Mouse (Mus musculus): ENCODE data around the gene Sept7. TPM values are rescaled to one million over a fixed set of nuclear protein-coding genes. Genes with fewer than 3 reads are reported as not detected.
"Not testable (repeated sequence)": the region's sequence is repeated elsewhere in the genome, so short reads cannot be mapped to it uniquely, and the experiment has no call there.

The Sept7 gene
- polyA plus RNA-seq, 1 experiment from 2014 or later, result 266 TPM

GRCm38 (mm10) chr9:25271902-25272301 is 19.7 kb downstream of the Sept7 start:
- no peaks in the 10 kb centered on the region for H3K27me3 ChIP-seq (ENCODE audit: control insufficient read depth, insufficient read depth, low read length)
- WGBS, result 94% methylated on average over 2 of the region's 2 CpGs
- no peaks in the 10 kb centered on the region for H3K4me1 ChIP-seq (ENCODE audit: control insufficient read depth, insufficient read depth, low read length)
- H3K27ac ChIP-seq (ENCODE audit: low read length), result no peak overlapping the region
- no peak overlapping the region for H3K4me2 ChIP-seq (ENCODE audit: low read depth, low read length)
- ATAC-seq (ENCODE audit: insufficient read depth, low FRiP score), result no peak
- no peak overlapping the region for H3K4me3 ChIP-seq (replicated peaks; ENCODE audit: low read length)
- no peaks in the 10 kb centered on the region for H3K9me3 ChIP-seq (replicated peaks; ENCODE audit: control insufficient read depth, low read length)
- no peak overlapping the region for H3K9ac ChIP-seq (ENCODE audit: low read length)
- H3K36me3 ChIP-seq (ENCODE audit: control insufficient read depth, insufficient read depth, low read length), result peaks cover 10% of the 10 kb centered on the region; the same call in 1 of the 2 replicates

- no peak overlapping the region for H3K4me2 ChIP-seq (ENCODE audit: low read depth, low read length)
- no peaks in the 10 kb centered on the region for H3K4me1 ChIP-seq (ENCODE audit: control insufficient read depth, insufficient read depth, low read length)
- no peaks in the 10 kb centered on the region for H3K9me3 ChIP-seq (replicated peaks; ENCODE audit: control insufficient read depth, low read length)
- no peak for ATAC-seq (ENCODE audit: insufficient read depth, low FRiP score)
- peaks cover 7% of the 10 kb centered on the region; the same call in 1 of the 2 replicates for H3K36me3 ChIP-seq (ENCODE audit: control insufficient read depth, insufficient read depth, low read length)
- no peaks in the 10 kb centered on the region for H3K27me3 ChIP-seq (ENCODE audit: control insufficient read depth, insufficient read depth, low read length)
- H3K27ac ChIP-seq (ENCODE audit: low read length), result no peak overlapping the region
- WGBS, result 91% methylated on average over 1 of the region's 1 CpGs
- no peak overlapping the region for H3K9ac ChIP-seq (ENCODE audit: low read length)
- no peak overlapping the region for H3K4me3 ChIP-seq (replicated peaks; ENCODE audit: low read length)
These were observed 37.6 kb downstream of the Sept7 start for GRCm38 (mm10) chr9:25289796-25290195.

- H3K36me3 ChIP-seq (ENCODE audit: control insufficient read depth, insufficient read depth, low read length), result peaks cover 12% of the 10 kb centered on the region; the same call in 1 of the 2 replicates
- H3K27me3 ChIP-seq (ENCODE audit: control insufficient read depth, insufficient read depth, low read length), result no peaks in the 10 kb centered on the region
- H3K4me2 ChIP-seq (ENCODE audit: low read depth, low read length), result no peak overlapping the region
- H3K9me3 ChIP-seq (replicated peaks; ENCODE audit: control insufficient read depth, low read length), result no peaks in the 10 kb centered on the region
- 65% methylated on average over 1 of the region's 1 CpGs for WGBS
- no peak overlapping the region for H3K27ac ChIP-seq (ENCODE audit: low read length)
- no peak overlapping the region for H3K9ac ChIP-seq (ENCODE audit: low read length)
- ATAC-seq (ENCODE audit: insufficient read depth, low FRiP score), result no peak
- no peaks in the 10 kb centered on the region for H3K4me1 ChIP-seq (ENCODE audit: control insufficient read depth, insufficient read depth, low read length)
- no peak overlapping the region for H3K4me3 ChIP-seq (replicated peaks; ENCODE audit: low read length)
These were observed 57.4 kb downstream of the Sept7 start for GRCm38 (mm10) chr9:25309505-25310182.

GRCm38 (mm10) chr9:25314304-25314703 is 62.1 kb downstream of the Sept7 start:
- Histone ChIP-seq H3K36me3 (ENCODE audit: control insufficient read depth, insufficient read depth, low read length) (0 out of 2 replicates have a peak, but pooled peaks cover 3% of the 10 kb centered on the region), H3K4me3 (replicated peaks; ENCODE audit: low read length) (no peak overlapping the region), H3K4me2 (ENCODE audit: low read depth, low read length) (no peak overlapping the region), H3K9me3 (replicated peaks; ENCODE audit: control insufficient read depth, low read length) (no peaks in the 10 kb centered on the region), H3K27me3 (ENCODE audit: control insufficient read depth, insufficient read depth, low read length) (no peaks in the 10 kb centered on the region), H3K9ac (ENCODE audit: low read length) (no peak overlapping the region), H3K27ac (ENCODE audit: low read length) (no peak overlapping the region), H3K4me1 (ENCODE audit: control insufficient read depth, insufficient read depth, low read length) (no peaks in the 10 kb centered on the region)
- 44% methylated on average over 4 of the region's 4 CpGs for WGBS
- no peak for ATAC-seq (ENCODE audit: insufficient read depth, low FRiP score)

- H3K27ac ChIP-seq (ENCODE audit: low read length), result no peak overlapping the region
- H3K4me3 ChIP-seq (replicated peaks; ENCODE audit: low read length), result no peak overlapping the region
- no peaks in the 10 kb centered on the region for H3K4me1 ChIP-seq (ENCODE audit: control insufficient read depth, insufficient read depth, low read length)
- no peak overlapping the region for H3K4me2 ChIP-seq (ENCODE audit: low read depth, low read length)
- no peaks in the 10 kb centered on the region for H3K9me3 ChIP-seq (replicated peaks; ENCODE audit: control insufficient read depth, low read length)
- no peaks in the 10 kb centered on the region for H3K36me3 ChIP-seq (ENCODE audit: control insufficient read depth, insufficient read depth, low read length)
- H3K27me3 ChIP-seq (ENCODE audit: control insufficient read depth, insufficient read depth, low read length), result no peaks in the 10 kb centered on the region
- WGBS, result 56% methylated on average over 4 of the region's 4 CpGs
- ATAC-seq (ENCODE audit: insufficient read depth, low FRiP score), result peak; percentile 72; the same call in 1 of the 2 replicates
- H3K9ac ChIP-seq (ENCODE audit: low read length), result no peak overlapping the region
These were observed 65.7 kb downstream of the Sept7 start for GRCm38 (mm10) chr9:25317827-25318505.

GRCm38 (mm10) chr9:25319676-25320075 is 67.4 kb downstream of the Sept7 start:
- WGBS, result 80% methylated on average over 6 of the region's 6 CpGs

GRCm38 (mm10) chr9:25327727-25328370 is 75.6 kb downstream of the Sept7 start:
- Histone ChIP-seq H3K4me1 (ENCODE audit: control insufficient read depth, insufficient read depth, low read length) (no peaks in the 10 kb centered on the region), H3K36me3 (ENCODE audit: control insufficient read depth, insufficient read depth, low read length) (no peaks in the 10 kb centered on the region), H3K27me3 (ENCODE audit: control insufficient read depth, insufficient read depth, low read length) (no peaks in the 10 kb centered on the region), H3K27ac (ENCODE audit: low read length) (no peak overlapping the region), H3K4me3 (replicated peaks; ENCODE audit: low read length) (no peak overlapping the region), H3K4me2 (ENCODE audit: low read depth, low read length) (no peak overlapping the region), H3K9ac (ENCODE audit: low read length) (no peak overlapping the region), H3K9me3 (replicated peaks; ENCODE audit: control insufficient read depth, low read length) (no peaks in the 10 kb centered on the region)
- WGBS, result 73% methylated on average over 4 of the region's 4 CpGs
- ATAC-seq (ENCODE audit: insufficient read depth, low FRiP score), result no peak

More at GRCm38 (mm10) chr9:25319676-25320075, 67.4 kb downstream of the Sept7 start:
- H3K27ac ChIP-seq (ENCODE audit: low read length); H3K4me1 ChIP-seq (ENCODE audit: control insufficient read depth, insufficient read depth, low read length); H3K9ac ChIP-seq (ENCODE audit: low read length); H3K27me3 ChIP-seq (ENCODE audit: control insufficient read depth, insufficient read depth, low read length); H3K36me3 ChIP-seq (ENCODE audit: control insufficient read depth, insufficient read depth, low read length); H3K9me3 ChIP-seq (replicated peaks; ENCODE audit: control insufficient read depth, low read length); H3K4me3 ChIP-seq (replicated peaks; ENCODE audit: low read length); ATAC-seq (ENCODE audit: insufficient read depth, low FRiP score); H3K4me2 ChIP-seq (ENCODE audit: low read depth, low read length): not testable (repeated sequence)

- Histone ChIP-seq H3K9me3 (replicated peaks; ENCODE audit: control insufficient read depth, low read length) (no peaks in the 10 kb centered on the region), H3K36me3 (ENCODE audit: control insufficient read depth, insufficient read depth, low read length) (no peaks in the 10 kb centered on the region), H3K9ac (ENCODE audit: low read length) (no peak overlapping the region), H3K4me3 (replicated peaks; ENCODE audit: low read length) (no peak overlapping the region), H3K27me3 (ENCODE audit: control insufficient read depth, insufficient read depth, low read length) (no peaks in the 10 kb centered on the region), H3K27ac (ENCODE audit: low read length) (no peak overlapping the region), H3K4me2 (ENCODE audit: low read depth, low read length) (no peak overlapping the region), H3K4me1 (ENCODE audit: control insufficient read depth, insufficient read depth, low read length) (no peaks in the 10 kb centered on the region)
- ATAC-seq (ENCODE audit: insufficient read depth, low FRiP score), result no peak
- WGBS, result 64% methylated on average over 11 of the region's 11 CpGs
These were observed 76.9 kb downstream of the Sept7 start for GRCm38 (mm10) chr9:25328946-25329723.
